Mouse (Mus musculus) retina, adult 2 months (tissue): ENCODE data around the gene Ms4a15.

Source experiments
- DNase-seq: peaks from one replicate; pipeline ENCODE4 v3.0.0-alpha.2; 2012; ENCODE audit warnings: low read depth, low spot score

The Ms4a15 gene

GRCm38 (mm10) chr19:10993150-10993549 is at the start of gene Ms4a15:
Gene Ms4a15, minus strand, starts transcription at chr19:10993250.
- DNase-seq = no peak

- DNase-seq = no peak
These were observed 44.5 kb upstream of the Ms4a15 start for GRCm38 (mm10) chr19:11037570-11037969.

- no peak for DNase-seq
These were observed 29.3 kb upstream of the Ms4a15 start for GRCm38 (mm10) chr19:11022382-11022781.

GRCm38 (mm10) chr19:11017891-11018290 is 24.8 kb upstream of the Ms4a15 start, which contains the start of gene Ms4a18:
Gene Ms4a18, minus strand, starts transcription at chr19:11018031.
- no peak for DNase-seq

- DNase-seq = no peak
These were observed 24.2 kb upstream of the Ms4a15 start for GRCm38 (mm10) chr19:11017251-11017650.

GRCm38 (mm10) chr19:11015998-11016397 is 22.9 kb upstream of the Ms4a15 start:
- DNase-seq = no peak

GRCm38 (mm10) chr19:11015468-11015867 is 22.4 kb upstream of the Ms4a15 start:
- no peak for DNase-seq

- no peak for DNase-seq
These were observed 1.1 kb downstream of the Ms4a15 start for GRCm38 (mm10) chr19:10991911-10992310.

GRCm38 (mm10) chr19:10990751-10991150 is 2.3 kb downstream of the Ms4a15 start:
- no peak for DNase-seq

GRCm38 (mm10) chr19:10988563-10988962 is 4.5 kb downstream of the Ms4a15 start:
- no peak for DNase-seq

GRCm38 (mm10) chr19:10985889-10986288 is 7.2 kb downstream of the Ms4a15 start:
- DNase-seq = no peak

GRCm38 (mm10) chr19:10984551-10984950 is 8.5 kb downstream of the Ms4a15 start:
- no peak for DNase-seq

- DNase-seq = no peak
These were observed 9.9 kb downstream of the Ms4a15 start for GRCm38 (mm10) chr19:10983146-10983545.

GRCm38 (mm10) chr19:10980210-10980609 is 12.8 kb downstream of the Ms4a15 start:
- DNase-seq = no peak

- no peak for DNase-seq
These were observed 13.6 kb downstream of the Ms4a15 start for GRCm38 (mm10) chr19:10979184-10980168.

GRCm38 (mm10) chr19:10976318-10976717 is 16.7 kb downstream of the Ms4a15 start:
- no peak for DNase-seq

- DNase-seq = no peak
These were observed 17.9 kb downstream of the Ms4a15 start for GRCm38 (mm10) chr19:10975187-10975586.

- DNase-seq = no peak
These were observed 18.7 kb downstream of the Ms4a15 start, which contains the start of gene Ms4a10 for GRCm38 (mm10) chr19:10974238-10974865. Gene Ms4a10, minus strand, starts transcription at chr19:10974670.

GRCm38 (mm10) chr19:10973187-10973586 is 19.9 kb downstream of the Ms4a15 start:
- no peak for DNase-seq

GRCm38 (mm10) chr19:10972660-10973059 is 20.4 kb downstream of the Ms4a15 start:
- no peak for DNase-seq

- no peak for DNase-seq
These were observed 22.6 kb downstream of the Ms4a15 start for GRCm38 (mm10) chr19:10970457-10970856.

GRCm38 (mm10) chr19:10968578-10968977 is 24.5 kb downstream of the Ms4a15 start:
- no peak for DNase-seq

- no peak for DNase-seq
These were observed 27.3 kb downstream of the Ms4a15 start for GRCm38 (mm10) chr19:10965721-10966120.
